Mouse (Mus musculus): ENCODE results near the gene Chrnb2.

DNA sequence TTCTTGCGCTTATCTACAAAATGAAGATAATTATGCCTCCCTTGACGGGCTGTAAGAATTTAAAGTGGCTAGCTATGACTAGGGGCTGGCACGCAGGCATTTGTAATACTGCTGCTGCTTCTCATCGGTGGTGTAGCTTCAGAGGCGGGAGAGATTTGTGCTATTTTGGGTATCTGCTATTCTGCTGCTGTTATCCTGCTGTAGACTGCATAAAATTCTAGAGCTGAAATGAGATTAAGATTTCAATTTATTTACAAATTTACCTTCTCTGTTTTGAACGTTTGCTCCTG, 48.5 kb downstream of the Chrnb2 start:
- TF ChIP-seq CTCF (IDR thresholded peaks at IDR 0.05; ENCODE audit: borderline replicate concordance, insufficient read depth, low read length) (no peak), POLR2A (IDR thresholded peaks at IDR 0.05; ENCODE audit: low read depth, low read length) (no peak)

All from embryonic fibroblast, embryonic 13.5 days (primary cell).